Mouse (Mus musculus): ENCODE data around the gene Slc6a3. TPM values are rescaled to one million over a fixed set of nuclear protein-coding genes. Genes with fewer than 3 reads are reported as not detected.
A peak's percentile ranks its signal among the peaks of the same experiment; 100 is the strongest.

Gene Slc6a3
- polyA plus RNA-seq, 1 experiment from 2014 or later: 0.17 TPM

DNA sequence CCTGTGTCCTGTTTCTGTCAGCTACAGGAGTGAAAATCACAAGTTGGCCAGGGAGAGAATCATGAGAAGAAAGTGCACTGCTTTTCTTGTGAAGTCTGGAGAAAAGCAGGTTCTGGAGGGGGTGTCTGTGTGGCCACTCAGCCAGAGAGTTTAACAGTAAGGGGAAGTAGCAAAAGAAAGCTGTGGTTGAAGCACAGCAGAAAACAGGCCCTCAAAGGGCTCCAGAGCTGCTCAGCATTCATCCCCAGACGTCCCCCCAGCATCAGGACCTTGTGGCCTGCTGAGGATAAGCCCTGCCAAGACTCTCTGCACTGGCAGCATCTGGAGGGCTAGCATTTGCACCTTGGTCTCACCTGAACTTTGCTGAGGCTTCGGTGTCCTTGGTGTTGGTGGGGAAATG lies 56.0 kb downstream of the Slc6a3 start:
- H3K9ac ChIP-seq: no peak overlapping the region
- no peak for ATAC-seq (ENCODE audit: insufficient number of reproducible peaks, low FRiP score, low TSS enrichment, low read depth)
- no peak overlapping the region for H3K4me2 ChIP-seq (replicated peaks)
- H3K4me3 ChIP-seq (replicated peaks): no peak overlapping the region
- peaks cover 20% of the 10 kb centered on the region; the same call in 1 of the 2 replicates for H3K27me3 ChIP-seq
- WGBS: 42% methylated on average over 2 of the region's 2 CpGs
- no peak overlapping the region for H3K27ac ChIP-seq (replicated peaks)
- no peaks in the 10 kb centered on the region for H3K4me1 ChIP-seq
- H3K9me3 ChIP-seq (replicated peaks): no peaks in the 10 kb centered on the region
- no peaks in the 10 kb centered on the region for H3K36me3 ChIP-seq

DNA sequence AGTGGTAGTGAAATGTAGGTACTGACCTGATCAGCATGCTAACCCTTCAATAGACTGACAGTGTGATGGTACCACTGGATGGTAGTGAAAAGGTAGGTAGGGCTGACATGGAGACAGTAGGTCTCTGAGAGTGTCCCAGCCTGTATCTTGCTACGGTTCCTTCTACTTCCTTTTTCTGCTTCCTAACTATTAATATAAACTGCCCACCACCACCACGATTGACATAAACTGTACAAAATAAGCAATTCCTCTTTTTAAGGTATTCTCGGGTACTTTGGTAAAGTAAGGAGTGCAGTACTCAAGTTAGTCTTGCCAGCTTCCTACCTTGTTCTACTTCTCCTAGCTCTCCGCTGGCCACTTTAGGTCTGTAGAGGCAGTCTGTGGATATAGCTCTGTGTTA lies 59.7 kb downstream of the Slc6a3 start:
- no peak overlapping the region for H3K9ac ChIP-seq
- H3K36me3 ChIP-seq: no peaks in the 10 kb centered on the region
- 71% methylated on average over 4 of the region's 4 CpGs for WGBS
- no peak overlapping the region for H3K4me3 ChIP-seq (replicated peaks)
- no peaks in the 10 kb centered on the region for H3K9me3 ChIP-seq (replicated peaks)
- no peaks in the 10 kb centered on the region for H3K4me1 ChIP-seq
- ATAC-seq (ENCODE audit: insufficient number of reproducible peaks, low FRiP score, low TSS enrichment, low read depth): no peak
- no peak overlapping the region for H3K27ac ChIP-seq (replicated peaks)
- no peak overlapping the region for H3K4me2 ChIP-seq (replicated peaks)
- peaks cover 18% of the 10 kb centered on the region; the same call in 1 of the 2 replicates for H3K27me3 ChIP-seq

DNA sequence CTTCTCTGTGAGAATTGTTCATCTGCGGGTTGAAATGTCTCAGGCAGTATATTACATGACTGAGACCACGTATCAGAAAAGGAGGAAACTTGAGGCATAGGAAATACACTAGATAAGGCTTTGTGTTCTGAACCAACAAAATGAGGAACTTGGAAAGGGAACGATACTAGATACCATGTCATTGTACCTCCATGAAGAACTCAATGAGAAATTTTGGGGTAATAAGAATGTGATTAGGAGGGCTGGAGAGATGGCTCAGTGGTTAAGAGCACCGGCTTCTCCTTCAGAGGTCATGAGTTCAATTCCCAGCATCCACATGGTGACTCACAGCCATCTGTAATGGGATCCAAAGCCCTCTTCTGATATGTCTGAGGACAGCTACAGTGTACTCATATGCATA lies 63.7 kb downstream of the Slc6a3 start:
- no peak overlapping the region for H3K27ac ChIP-seq (replicated peaks)

DNA sequence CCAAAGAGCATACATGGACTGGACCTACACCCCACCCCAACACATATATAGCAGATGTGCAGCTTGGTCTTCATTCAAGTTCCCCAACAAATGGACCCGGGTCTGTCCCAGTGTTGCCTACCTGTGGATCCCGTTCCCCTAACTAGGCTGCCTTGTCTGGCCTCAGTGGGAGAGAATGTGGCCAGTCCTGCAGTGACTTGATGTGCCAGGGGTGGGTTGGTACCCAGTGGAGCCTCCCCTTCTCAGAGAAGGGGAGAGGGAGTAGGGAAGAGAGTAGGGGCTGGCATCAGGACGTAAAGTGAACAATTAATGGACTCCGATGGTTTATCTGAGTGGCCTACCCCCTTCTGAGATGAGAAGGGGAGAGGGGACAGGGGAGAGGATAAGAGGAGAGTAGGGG lies 66.5 kb downstream of the Slc6a3 start:
- Histone ChIP-seq H3K27ac (replicated peaks) (no peak overlapping the region), H3K4me1 (peaks cover 17% of the 10 kb centered on the region), H3K36me3 (peaks cover 20% of the 10 kb centered on the region), H3K9ac (no peak overlapping the region), H3K27me3 (no peaks in the 10 kb centered on the region), H3K4me2 (replicated peaks) (peak overlapping the region; percentile 85), H3K9me3 (replicated peaks) (no peaks in the 10 kb centered on the region), H3K4me3 (replicated peaks) (peak overlapping the region; percentile 86)
- no peak for ATAC-seq (ENCODE audit: insufficient number of reproducible peaks, low FRiP score, low TSS enrichment, low read depth)
- WGBS: 47% methylated on average over 4 of the region's 4 CpGs

More for the DNA sequence above, 63.7 kb downstream of the Slc6a3 start:
- Histone ChIP-seq H3K36me3 (no peaks in the 10 kb centered on the region), H3K4me2 (replicated peaks) (no peak overlapping the region), H3K9me3 (replicated peaks) (no peaks in the 10 kb centered on the region), H3K4me3 (replicated peaks) (no peak overlapping the region), H3K4me1 (peaks cover 12% of the 10 kb centered on the region), H3K27me3 (peaks cover 12% of the 10 kb centered on the region; the same call in 1 of the 2 replicates), H3K9ac (no peak overlapping the region)
- ATAC-seq (ENCODE audit: insufficient number of reproducible peaks, low FRiP score, low TSS enrichment, low read depth): no peak
- WGBS: 74% methylated on average over 4 of the region's 4 CpGs

DNA sequence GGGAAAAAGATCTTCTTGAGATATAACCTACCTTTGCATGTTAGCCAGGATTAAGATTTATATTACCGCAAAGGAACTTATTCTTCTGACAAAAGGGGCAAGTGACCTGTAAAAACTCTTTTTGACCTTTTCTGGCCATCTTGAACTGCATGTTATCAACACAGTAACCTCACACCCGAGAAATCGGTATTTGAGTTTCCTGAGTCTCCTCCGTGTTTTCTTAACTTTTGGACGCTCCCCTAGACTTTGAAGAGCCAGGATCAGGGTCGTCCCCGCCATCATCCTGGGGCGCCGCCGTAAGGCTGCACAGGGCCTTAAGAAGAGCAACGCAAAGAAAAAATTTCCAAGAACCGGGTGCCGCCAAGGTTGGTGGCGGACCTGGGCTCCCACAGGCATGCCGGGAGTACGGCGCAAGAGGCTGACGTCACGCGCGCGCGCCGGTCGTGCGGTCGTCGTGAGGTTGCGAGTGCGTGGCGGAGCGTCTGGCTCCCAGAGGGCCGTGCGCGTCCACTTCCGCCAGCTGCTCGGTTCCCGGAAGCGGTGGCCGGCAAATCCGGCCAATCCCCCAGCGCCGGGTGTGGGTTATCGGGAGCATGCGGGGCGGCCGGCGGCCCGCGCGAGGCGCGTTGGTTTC lies 67.1 kb downstream of the Slc6a3 start, which contains the start of gene Clptm1l:
Clptm1l (plus strand) TSS at position 485 of the 634 bp plus-strand sequence.
- Histone ChIP-seq H3K4me1 (peaks cover 17% of the 10 kb centered on the region), H3K4me2 (replicated peaks) (peak within 1 kb of the TSS; percentile 85), H3K9me3 (replicated peaks) (no peaks in the 10 kb centered on the region), H3K4me3 (replicated peaks) (peak within 1 kb of the TSS; percentile 86), H3K27ac (replicated peaks) (peak within 1 kb of the TSS; percentile 73), H3K36me3 (peaks cover 26% of the 10 kb centered on the region), H3K9ac (peak within 1 kb of the TSS; percentile 72), H3K27me3 (no peaks in the 10 kb centered on the region)
- ATAC-seq (ENCODE audit: insufficient number of reproducible peaks, low FRiP score, low TSS enrichment, low read depth): peak; percentile 96
- 1% methylated on average over 51 of the region's 53 CpGs for WGBS

DNA sequence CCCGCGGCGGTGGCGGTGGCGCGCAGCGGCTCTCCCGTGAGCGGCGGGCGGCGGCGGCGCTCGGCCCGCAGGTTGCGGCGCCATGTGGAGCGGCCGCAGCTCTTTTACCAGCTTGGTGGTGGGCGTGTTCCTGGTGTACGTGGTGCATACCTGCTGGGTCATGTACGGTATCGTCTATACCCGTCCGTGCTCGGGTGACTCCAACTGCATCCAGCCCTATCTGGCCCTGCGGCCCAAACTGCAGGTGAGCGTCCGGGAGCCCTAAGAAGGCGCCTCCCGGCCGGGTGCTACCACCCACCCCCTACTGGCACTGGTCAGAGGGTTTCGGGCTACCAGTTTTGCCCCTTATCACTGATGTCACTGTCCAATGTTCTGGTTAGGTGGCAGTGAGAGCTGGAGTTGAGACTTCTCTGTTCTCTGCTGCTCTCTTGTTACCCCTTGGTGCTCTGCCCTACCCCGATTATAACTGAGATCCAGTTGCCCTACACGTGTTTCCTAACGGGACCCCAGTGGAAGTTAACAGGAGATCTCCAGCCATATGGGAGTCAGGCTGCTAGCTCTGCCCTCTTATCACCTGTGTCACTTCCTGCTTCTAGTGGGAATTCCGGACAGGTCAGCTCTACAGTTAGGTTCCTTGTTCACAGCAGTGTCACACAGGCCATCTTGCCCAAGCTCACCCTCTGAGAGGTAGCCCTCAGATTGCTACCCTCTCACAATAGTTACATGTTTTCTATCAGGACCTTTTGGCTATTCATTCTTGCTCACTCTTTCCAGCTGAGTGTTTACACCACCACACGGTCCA lies 67.8 kb downstream of the Slc6a3 start:
- H3K9ac ChIP-seq: peak overlapping the region; percentile 72
- peak; percentile 81 for ATAC-seq (ENCODE audit: insufficient number of reproducible peaks, low FRiP score, low TSS enrichment, low read depth)
- H3K27me3 ChIP-seq: no peaks in the 10 kb centered on the region
- 3% methylated on average over 39 of the region's 39 CpGs for WGBS
- H3K4me1 ChIP-seq: peaks cover 17% of the 10 kb centered on the region
- H3K4me2 ChIP-seq (replicated peaks): peak overlapping the region; percentile 85
- H3K36me3 ChIP-seq: peaks cover 33% of the 10 kb centered on the region
- peak overlapping the region; percentile 45; the same call in 1 of the 2 replicates for H3K27ac ChIP-seq (replicated peaks)
- peak overlapping the region; percentile 86 for H3K4me3 ChIP-seq (replicated peaks)
- no peaks in the 10 kb centered on the region for H3K9me3 ChIP-seq (replicated peaks)

DNA sequence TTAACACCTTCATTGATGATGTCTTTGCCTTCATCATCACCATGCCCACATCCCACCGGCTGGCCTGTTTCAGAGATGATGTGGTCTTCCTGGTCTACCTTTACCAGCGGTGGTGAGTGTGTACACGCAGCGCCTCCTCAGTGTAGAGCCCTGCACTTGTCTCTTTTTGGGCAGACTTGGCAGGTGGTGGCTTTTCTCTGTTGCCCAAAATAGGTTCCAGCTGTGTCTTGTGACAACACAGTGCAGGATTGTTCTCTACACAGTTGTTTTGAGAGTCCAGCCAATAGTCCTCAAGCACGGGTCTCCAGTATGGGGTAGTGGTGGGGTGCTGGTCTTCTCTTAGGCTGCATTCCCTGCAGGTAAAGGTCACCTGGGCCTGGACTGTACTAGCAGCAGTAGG lies 81.9 kb downstream of the Slc6a3 start:
- Histone ChIP-seq H3K9me3 (replicated peaks) (no peaks in the 10 kb centered on the region), H3K4me1 (no peaks in the 10 kb centered on the region), H3K4me3 (replicated peaks) (no peak overlapping the region), H3K36me3 (peaks cover 86% of the 10 kb centered on the region), H3K9ac (no peak overlapping the region), H3K27ac (replicated peaks) (no peak overlapping the region), H3K27me3 (no peaks in the 10 kb centered on the region), H3K4me2 (replicated peaks) (no peak overlapping the region)
- ATAC-seq (ENCODE audit: insufficient number of reproducible peaks, low FRiP score, low TSS enrichment, low read depth): no peak
- WGBS: 87% methylated on average over 5 of the region's 5 CpGs

DNA sequence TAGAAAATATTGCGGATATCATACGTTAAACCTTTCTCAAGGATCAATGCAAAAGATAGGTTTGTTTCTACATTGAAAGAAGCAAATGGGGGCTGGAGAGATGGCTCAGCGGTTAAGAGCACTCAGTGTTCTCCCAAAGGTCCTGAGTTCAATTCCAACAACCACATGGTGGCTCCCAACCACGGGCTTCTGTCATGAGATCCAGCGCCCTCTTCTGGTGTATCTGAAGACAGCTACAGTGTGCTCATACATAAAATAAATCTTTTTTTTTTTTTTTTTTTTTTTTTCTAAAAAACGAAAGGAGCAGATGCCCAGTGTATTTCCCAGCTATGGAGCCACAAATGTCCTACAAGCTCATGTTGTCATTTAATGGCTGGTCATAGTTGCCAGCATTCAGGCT lies 84.1 kb downstream of the Slc6a3 start:
- no peak for ATAC-seq (ENCODE audit: insufficient number of reproducible peaks, low FRiP score, low TSS enrichment, low read depth)
- Histone ChIP-seq H3K9me3 (replicated peaks) (no peaks in the 10 kb centered on the region), H3K27ac (replicated peaks) (no peak overlapping the region), H3K4me3 (replicated peaks) (no peak overlapping the region), H3K4me1 (no peaks in the 10 kb centered on the region), H3K27me3 (no peaks in the 10 kb centered on the region), H3K9ac (no peak overlapping the region), H3K36me3 (peaks cover 64% of the 10 kb centered on the region), H3K4me2 (replicated peaks) (no peak overlapping the region)
- 68% methylated on average over 6 of the region's 6 CpGs for WGBS

DNA sequence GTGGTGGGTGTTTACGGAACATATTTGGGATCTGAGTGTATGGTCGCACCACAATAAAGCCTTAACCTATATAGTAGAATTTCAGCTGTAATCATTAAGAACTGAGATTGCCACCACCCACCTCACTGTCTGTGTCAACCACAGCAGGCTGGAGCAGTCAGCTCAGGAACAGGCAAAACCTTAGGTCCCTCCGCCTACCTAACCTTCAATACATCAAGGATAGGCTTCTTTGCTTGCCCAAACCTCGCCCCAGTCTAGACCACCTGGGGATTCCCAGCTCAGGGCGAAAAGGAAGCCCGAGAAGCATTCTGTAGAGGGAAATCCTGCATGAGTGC lies 89.8 kb downstream of the Slc6a3 start:
- Histone ChIP-seq H3K27ac (replicated peaks) (no peak overlapping the region), H3K9me3 (replicated peaks) (no peaks in the 10 kb centered on the region), H3K27me3 (no peaks in the 10 kb centered on the region), H3K4me1 (peaks cover 13% of the 10 kb centered on the region), H3K36me3 (peaks cover 9% of the 10 kb centered on the region; the same call in 1 of the 2 replicates), H3K4me3 (replicated peaks) (peak overlapping the region; percentile 69), H3K9ac (peak overlapping the region; percentile 57; the same call in 1 of the 2 replicates), H3K4me2 (replicated peaks) (peak overlapping the region; percentile 96)
- ATAC-seq (ENCODE audit: insufficient number of reproducible peaks, low FRiP score, low TSS enrichment, low read depth): 0 out of 2 replicates have a peak, but pooled peaks have one; percentile 22
- 42% methylated on average over 6 of the region's 6 CpGs for WGBS

DNA sequence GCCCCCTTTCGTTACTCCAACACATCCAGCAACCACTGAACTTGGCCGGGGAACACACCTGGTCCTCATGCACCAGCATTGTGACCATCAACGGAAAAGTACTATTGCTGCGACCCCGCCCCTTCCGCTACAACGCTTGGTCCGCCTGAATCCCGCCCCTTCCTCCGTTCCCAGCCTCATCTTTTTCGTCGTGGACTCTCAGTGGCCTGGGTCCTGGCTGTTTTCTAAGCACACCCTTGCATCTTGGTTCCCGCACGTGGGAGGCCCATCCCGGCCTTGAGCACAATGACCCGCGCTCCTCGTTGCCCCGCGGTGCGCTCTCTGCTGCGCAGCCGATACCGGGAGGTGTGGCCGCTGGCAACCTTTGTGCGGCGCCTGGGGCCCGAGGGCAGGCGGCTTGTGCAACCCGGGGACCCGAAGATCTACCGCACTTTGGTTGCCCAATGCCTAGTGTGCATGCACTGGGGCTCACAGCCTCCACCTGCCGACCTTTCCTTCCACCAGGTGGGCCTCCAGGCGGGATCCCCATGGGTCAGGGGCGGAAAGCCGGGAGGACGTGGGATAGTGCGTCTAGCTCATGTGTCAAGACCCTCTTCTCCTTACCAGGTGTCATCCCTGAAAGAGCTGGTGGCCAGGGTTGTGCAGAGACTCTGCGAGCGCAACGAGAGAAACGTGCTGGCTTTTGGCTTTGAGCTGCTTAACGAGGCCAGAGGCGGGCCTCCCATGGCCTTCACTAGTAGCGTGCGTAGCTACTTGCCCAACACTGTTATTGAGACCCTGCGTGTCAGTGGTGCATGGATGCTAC lies 90.4 kb downstream of the Slc6a3 start, which contains the start of gene Tert:
Tert (plus strand) TSS at position 167 of the 805 bp plus-strand sequence.
- Histone ChIP-seq H3K4me3 (replicated peaks) (peak within 1 kb of the TSS; percentile 69), H3K9me3 (replicated peaks) (no peaks in the 10 kb centered on the region), H3K9ac (peak within 1 kb of the TSS; percentile 57), H3K4me1 (peaks cover 13% of the 10 kb centered on the region), H3K36me3 (peaks cover 3% of the 10 kb centered on the region; the same call in 1 of the 2 replicates), H3K27me3 (no peaks in the 10 kb centered on the region), H3K4me2 (replicated peaks) (peak within 1 kb of the TSS; percentile 96), H3K27ac (replicated peaks) (no peak within 1 kb of the TSS)
- ATAC-seq (ENCODE audit: insufficient number of reproducible peaks, low FRiP score, low TSS enrichment, low read depth): peak; percentile 71
- WGBS: 8% methylated on average over 47 of the region's 47 CpGs

All from embryonic facial prominence, embryonic 15.5 days (tissue).